Mouse (Mus musculus) CH12.LX (cell line): ENCODE measurements around the gene Fyb.

Experiments used
- BHLHE40 ChIP-seq: IDR thresholded peaks from 2 replicates; pipeline ENCODE4 v1.6.1; 2011; ENCODE audit warnings: mild to moderate bottlenecking, low read depth, low read length, improper control_type of control experiment
- CHD1 ChIP-seq: IDR thresholded peaks from 2 replicates; pipeline ENCODE4 v1.6.1; 2012; ENCODE audit warnings: low read depth, low read length, improper control_type of control experiment, inconsistent platforms
- CTCF ChIP-seq, 2 experiments: IDR thresholded peaks in 1 of 2; conservative IDR thresholded peaks in 1 of 2; 2 replicates each; pipeline ENCODE4 v1.5.1; 2011 to 2012; ENCODE audit warnings: low read depth in 2 of 2, low read length in 2 of 2, improper control_type of control experiment in 1 of 2, inconsistent platforms in 1 of 2, mild to moderate bottlenecking in 1 of 2, moderate library complexity in 1 of 2
- HCFC1 ChIP-seq: IDR thresholded peaks from 2 replicates; pipeline ENCODE4 v1.6.1; 2012; ENCODE audit warnings: low read depth, mild to moderate bottlenecking, inconsistent platforms, low read length, improper control_type of control experiment
- JUND ChIP-seq: conservative IDR thresholded peaks from 2 replicates; pipeline ENCODE4 v1.6.1; 2011; ENCODE audit warnings: low read depth, low read length, improper control_type of control experiment
- MAX ChIP-seq: IDR thresholded peaks from 2 replicates; pipeline ENCODE4 v1.6.1; 2011; ENCODE audit warnings: low read length, improper control_type of control experiment
- MAZ ChIP-seq: IDR thresholded peaks from 2 replicates; pipeline ENCODE4 v1.6.1; 2012; ENCODE audit warnings: low read depth, mild to moderate bottlenecking, inconsistent platforms, low read length, improper control_type of control experiment, moderate library complexity
- MEF2A ChIP-seq: IDR thresholded peaks from 2 replicates; pipeline ENCODE4 v1.6.1; 2014; ENCODE audit warnings: low read depth, mild to moderate bottlenecking, inconsistent platforms, low read length, improper control_type of control experiment, borderline replicate concordance
- NELFE ChIP-seq: IDR thresholded peaks from 2 replicates; pipeline ENCODE4 v1.6.1; 2011; ENCODE audit warnings: low read depth, low read length, improper control_type of control experiment
- POLR2A ChIP-seq: IDR thresholded peaks from 2 replicates; pipeline ENCODE4 v1.6.1; 2011; ENCODE audit warnings: low read depth, mild to moderate bottlenecking, improper control_type of control experiment, low read length
- SMC3 ChIP-seq: IDR thresholded peaks from 2 replicates; pipeline ENCODE4 v1.6.1; 2011; ENCODE audit warnings: low read depth, low read length, improper control_type of control experiment

GRCm38 (mm10) chr15:6574283-6574960 is 51.8 kb downstream of the Fyb start:
- TF ChIP-seq CTCF (conservative IDR thresholded peaks at IDR 0.05 in 1 of 2, IDR thresholded peaks at IDR 0.05 in 1 of 2; ENCODE audit: low read depth in 2 of 2, low read length in 2 of 2) (no peak), HCFC1 (no peak), JUND (no peak), MAX (no peak), POLR2A (no peak), MAZ (no peak), SMC3 (no peak), CHD1 (no peak), NELFE (no peak), BHLHE40 (no peak), MEF2A (no peak)
